Mouse (Mus musculus): Measurements from ENCODE around the gene Bik. TPM values are rescaled to one million over a fixed set of nuclear protein-coding genes. Genes with fewer than 3 reads are reported as not detected.

Gene Bik
- 1.2 and 1.5 TPM in 2 replicates for polyA plus RNA-seq (2015; fragmentation: Nextera tagmentation; extraction: Ambion mirVana)

DNA sequence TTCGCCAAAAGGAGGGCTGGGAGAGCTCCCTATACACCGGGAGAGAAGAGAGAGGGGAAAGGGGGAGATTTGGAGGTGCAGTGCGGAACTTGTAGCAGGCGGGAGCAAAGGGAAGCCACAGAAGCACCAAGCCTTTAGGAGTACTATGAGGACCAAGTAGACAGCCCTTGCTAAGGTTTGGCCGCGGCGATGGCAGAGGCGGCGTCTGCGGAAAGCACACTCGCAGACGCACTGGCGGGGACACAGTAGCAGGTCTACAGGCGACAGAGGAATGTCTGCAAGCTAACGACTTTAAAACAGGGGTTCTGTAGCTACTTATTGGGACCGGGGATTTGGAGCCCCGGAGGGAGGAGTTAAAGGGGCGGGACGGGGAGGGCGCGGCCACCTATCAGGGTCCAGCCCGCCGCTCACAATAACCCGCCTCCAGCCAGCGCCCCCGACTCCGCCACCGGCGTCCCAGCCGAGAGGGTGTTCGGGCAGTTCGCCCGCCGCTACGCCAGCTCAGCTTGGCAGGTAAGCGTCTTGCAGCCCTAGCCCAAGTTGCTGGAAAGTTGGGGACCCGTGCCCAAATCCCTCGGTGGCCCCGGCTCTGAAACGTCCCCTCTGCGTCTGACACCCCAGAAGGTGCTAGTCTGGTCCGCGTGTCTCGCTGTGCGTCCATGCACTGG lies at the start of gene Bik:
TSS of gene Bik (plus strand) at position 439 of the 668 bp plus-strand sequence.
- peak; percentile 60; the same call in 1 of the 2 replicates for ATAC-seq (ENCODE audit: low read depth)
- no peaks in the 10 kb centered on the region for H3K9me3 ChIP-seq
- peaks cover 56% of the 10 kb centered on the region for H3K27me3 ChIP-seq
- H3K4me3 ChIP-seq = peak within 1 kb of the TSS; percentile 46
- peak within 1 kb of the TSS; percentile 89 for H3K4me2 ChIP-seq
- H3K27ac ChIP-seq (replicated peaks) = no peak within 1 kb of the TSS
- no peaks in the 10 kb centered on the region for H3K36me3 ChIP-seq
- WGBS = under 1% methylated on average over 39 of the region's 45 CpGs
- peak within 1 kb of the TSS; percentile 67 for H3K9ac ChIP-seq
- peaks cover 25% of the 10 kb centered on the region for H3K4me1 ChIP-seq (replicated peaks)

DNA sequence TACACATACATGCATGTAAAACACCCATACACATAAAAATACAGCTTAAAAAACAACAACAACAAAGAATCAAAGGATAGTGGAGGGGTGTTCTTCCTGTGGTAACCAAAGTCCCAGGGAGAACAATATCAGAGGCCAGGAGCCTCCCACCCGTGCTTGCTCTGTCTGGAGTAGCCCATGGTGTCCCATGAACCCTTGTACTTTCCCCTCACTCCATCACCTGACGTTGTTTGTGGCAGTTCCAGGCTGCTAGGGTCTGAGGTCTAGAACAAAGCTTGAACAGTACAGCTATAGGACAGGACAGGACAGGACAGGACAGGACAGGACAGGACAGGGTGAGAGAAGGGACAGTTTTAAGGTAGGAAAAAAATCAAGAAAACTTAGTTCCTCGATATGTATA lies 48.6 kb upstream of the Bik start:
- ATAC-seq (ENCODE audit: low read depth) = no peak
- Histone ChIP-seq H3K27ac (replicated peaks) (no peak overlapping the region), H3K27me3 (no peaks in the 10 kb centered on the region), H3K9ac (no peak overlapping the region), H3K36me3 (0 out of 2 replicates have a peak, but pooled peaks cover 5% of the 10 kb centered on the region), H3K9me3 (no peaks in the 10 kb centered on the region), H3K4me3 (no peak overlapping the region), H3K4me1 (replicated peaks) (peaks cover 8% of the 10 kb centered on the region), H3K4me2 (no peak overlapping the region)
- 67% methylated on average over 3 of the region's 3 CpGs for WGBS

DNA sequence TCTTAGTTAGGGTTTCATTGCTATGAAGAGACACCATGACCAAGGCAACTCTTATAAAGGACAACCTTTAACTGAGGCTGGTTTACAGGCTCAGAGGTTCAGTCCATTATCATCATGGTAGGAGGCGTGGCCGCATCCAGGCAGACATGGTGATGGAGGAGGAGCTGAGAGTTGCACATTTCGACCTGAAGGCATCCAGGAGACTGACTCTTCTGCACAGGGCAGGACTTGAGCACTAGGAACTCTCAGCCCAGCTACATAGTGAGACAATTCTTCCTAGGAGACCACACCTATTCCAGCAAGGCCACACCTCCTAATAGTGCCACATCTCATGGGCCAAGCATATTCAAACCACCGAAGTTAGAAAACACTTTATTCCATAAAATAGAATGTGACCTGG lies 46.8 kb upstream of the Bik start:
- Histone ChIP-seq H3K4me1 (replicated peaks) (no peaks in the 10 kb centered on the region), H3K4me2 (no peak overlapping the region), H3K27me3 (no peaks in the 10 kb centered on the region), H3K36me3 (peaks cover 16% of the 10 kb centered on the region), H3K4me3 (no peak overlapping the region), H3K27ac (replicated peaks) (no peak overlapping the region), H3K9ac (no peak overlapping the region), H3K9me3 (no peaks in the 10 kb centered on the region)
- ATAC-seq (ENCODE audit: low read depth) = no peak
- WGBS = 86% methylated on average over 4 of the region's 4 CpGs

- Histone ChIP-seq H3K9ac (no peak overlapping the region), H3K27ac (replicated peaks) (no peak overlapping the region), H3K27me3 (no peaks in the 10 kb centered on the region), H3K4me2 (no peak overlapping the region), H3K9me3 (no peaks in the 10 kb centered on the region), H3K36me3 (peaks cover 28% of the 10 kb centered on the region), H3K4me3 (no peak overlapping the region), H3K4me1 (replicated peaks) (no peaks in the 10 kb centered on the region)
- ATAC-seq (ENCODE audit: low read depth) = no peak
- 69% methylated on average over 10 of the region's 10 CpGs for WGBS
These were observed 45.4 kb upstream of the Bik start for GRCm38 (mm10) chr15:83481236-83481780.

DNA sequence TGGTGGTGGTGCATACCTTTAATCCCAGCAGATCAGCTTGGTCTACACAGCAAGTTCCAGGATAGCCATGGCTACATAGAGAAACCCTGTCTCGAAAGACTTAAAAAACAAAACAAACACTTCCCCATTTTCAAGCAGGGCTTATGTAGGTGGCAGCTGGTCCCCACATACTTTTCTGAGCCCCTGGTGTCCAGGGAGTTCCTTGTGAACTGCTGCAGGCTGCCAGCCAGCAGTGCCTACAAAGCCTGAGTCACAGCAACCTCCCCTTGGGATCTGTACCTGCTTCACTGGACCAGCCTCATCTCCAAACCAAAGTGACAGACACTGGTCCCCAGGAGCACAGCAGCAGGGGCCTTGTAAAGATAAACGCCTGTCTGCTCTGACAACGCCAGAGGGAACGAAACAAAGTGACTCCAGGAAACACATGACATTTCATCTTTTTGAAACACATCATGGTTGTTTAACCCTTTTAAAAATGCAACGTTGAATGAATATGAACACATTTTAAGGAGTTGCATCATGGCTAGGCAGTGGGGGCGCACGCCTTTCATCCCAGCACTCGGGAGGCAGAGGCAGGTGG lies 43.9 kb upstream of the Bik start:
- Histone ChIP-seq H3K36me3 (peaks cover 43% of the 10 kb centered on the region), H3K9me3 (no peaks in the 10 kb centered on the region), H3K4me1 (replicated peaks) (no peaks in the 10 kb centered on the region), H3K4me3 (no peak overlapping the region), H3K4me2 (no peak overlapping the region), H3K27me3 (no peaks in the 10 kb centered on the region), H3K9ac (no peak overlapping the region), H3K27ac (replicated peaks) (no peak overlapping the region)
- 73% methylated on average over 8 of the region's 8 CpGs for WGBS
- ATAC-seq (ENCODE audit: low read depth) = no peak

GRCm38 (mm10) chr15:83483482-83483881 lies 43.2 kb upstream of the Bik start:
- H3K27ac ChIP-seq (replicated peaks) = no peak overlapping the region
- WGBS = 38% methylated on average over 2 of the region's 2 CpGs
- peaks cover 49% of the 10 kb centered on the region for H3K36me3 ChIP-seq
- H3K9me3 ChIP-seq = no peaks in the 10 kb centered on the region
- H3K27me3 ChIP-seq = no peaks in the 10 kb centered on the region
- no peak overlapping the region for H3K9ac ChIP-seq
- no peak overlapping the region for H3K4me2 ChIP-seq
- no peaks in the 10 kb centered on the region for H3K4me1 ChIP-seq (replicated peaks)
- no peak overlapping the region for H3K4me3 ChIP-seq
- no peak for ATAC-seq (ENCODE audit: low read depth)

DNA sequence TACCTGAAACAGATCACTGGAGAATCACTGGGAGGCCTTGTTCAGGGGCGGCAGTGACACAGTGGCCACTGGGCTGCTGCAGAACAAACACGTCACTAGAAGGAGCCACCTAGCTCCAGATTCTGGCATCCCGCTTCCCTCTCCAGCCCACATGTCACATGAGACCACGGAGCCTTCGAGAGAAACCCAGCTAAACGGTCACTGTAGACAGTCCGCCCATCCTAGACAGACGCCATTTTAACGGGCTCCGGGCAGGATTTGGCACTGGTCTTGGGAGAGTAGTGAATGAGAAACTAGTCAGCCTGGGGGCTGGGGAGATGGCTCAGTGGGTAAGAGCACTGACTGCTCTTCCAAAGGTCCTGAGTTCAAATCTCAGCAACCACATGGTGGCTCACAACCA lies 42.4 kb upstream of the Bik start:
- Histone ChIP-seq H3K4me3 (no peak overlapping the region), H3K27ac (replicated peaks) (no peak overlapping the region), H3K9ac (no peak overlapping the region), H3K9me3 (no peaks in the 10 kb centered on the region), H3K4me2 (no peak overlapping the region), H3K36me3 (peaks cover 57% of the 10 kb centered on the region), H3K27me3 (no peaks in the 10 kb centered on the region), H3K4me1 (replicated peaks) (no peaks in the 10 kb centered on the region)
- WGBS = 93% methylated on average over 10 of the region's 10 CpGs
- ATAC-seq (ENCODE audit: low read depth) = no peak

- Histone ChIP-seq H3K27me3 (no peaks in the 10 kb centered on the region), H3K4me1 (replicated peaks) (no peaks in the 10 kb centered on the region), H3K4me2 (no peak overlapping the region), H3K27ac (replicated peaks) (no peak overlapping the region), H3K4me3 (no peak overlapping the region), H3K9ac (no peak overlapping the region), H3K36me3 (peaks cover 89% of the 10 kb centered on the region), H3K9me3 (no peaks in the 10 kb centered on the region)
- ATAC-seq (ENCODE audit: low read depth) = no peak
- 71% methylated on average over 9 of the region's 9 CpGs for WGBS
These were observed 39.1 kb upstream of the Bik start for GRCm38 (mm10) chr15:83487477-83488115.

DNA sequence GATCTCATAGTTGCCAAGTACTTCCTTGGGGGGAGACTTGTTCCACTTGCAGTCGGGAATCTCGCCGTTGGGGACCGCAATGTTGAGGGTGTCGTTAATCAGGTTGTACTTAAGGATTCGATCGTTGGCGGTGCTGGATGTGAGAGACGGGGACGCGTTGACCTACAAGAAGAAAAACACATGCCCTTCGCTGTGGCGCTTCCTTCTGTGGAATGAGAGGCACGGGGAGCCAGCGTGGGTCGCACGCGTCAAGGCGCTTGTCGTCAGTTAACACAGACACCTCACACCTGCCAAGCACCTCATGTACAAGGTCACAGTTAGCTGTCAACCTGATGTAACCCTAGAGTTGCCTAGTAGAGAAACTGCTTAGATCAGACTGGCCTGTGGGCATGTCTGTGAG lies 37.2 kb upstream of the Bik start:
- 92% methylated on average over 20 of the region's 20 CpGs for WGBS
- no peak for ATAC-seq (ENCODE audit: low read depth)
- Histone ChIP-seq H3K4me1 (replicated peaks) (no peaks in the 10 kb centered on the region), H3K4me3 (no peak overlapping the region), H3K27me3 (no peaks in the 10 kb centered on the region), H3K4me2 (no peak overlapping the region), H3K9me3 (no peaks in the 10 kb centered on the region), H3K9ac (no peak overlapping the region), H3K27ac (replicated peaks) (no peak overlapping the region), H3K36me3 (peaks cover 93% of the 10 kb centered on the region)

DNA sequence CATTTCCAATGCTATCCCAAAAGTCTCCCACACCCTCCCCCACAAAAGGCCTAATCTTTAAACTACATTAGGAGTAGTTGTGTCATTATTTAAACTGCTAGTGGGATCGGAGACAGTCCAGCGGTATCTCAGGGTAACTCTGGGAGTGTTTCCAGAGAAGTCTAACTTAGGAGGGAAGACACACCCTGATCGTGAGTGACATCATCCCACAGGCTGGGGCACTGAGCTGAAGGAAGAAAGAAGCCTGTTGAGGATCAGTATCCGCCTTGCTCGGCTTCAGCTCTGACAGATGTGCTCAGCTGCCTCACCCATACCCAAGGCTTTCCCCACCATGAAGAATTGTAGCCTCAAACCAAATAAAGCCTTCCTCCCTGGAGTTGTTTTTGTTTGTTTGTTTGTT lies 34.8 kb upstream of the Bik start:
- no peak for ATAC-seq (ENCODE audit: low read depth)
- Histone ChIP-seq H3K27me3 (no peaks in the 10 kb centered on the region), H3K4me1 (replicated peaks) (no peaks in the 10 kb centered on the region), H3K4me2 (no peak overlapping the region), H3K9me3 (no peaks in the 10 kb centered on the region), H3K4me3 (no peak overlapping the region), H3K36me3 (peaks cover 99% of the 10 kb centered on the region), H3K9ac (no peak overlapping the region), H3K27ac (replicated peaks) (no peak overlapping the region)
- WGBS = 89% methylated on average over 5 of the region's 5 CpGs

DNA sequence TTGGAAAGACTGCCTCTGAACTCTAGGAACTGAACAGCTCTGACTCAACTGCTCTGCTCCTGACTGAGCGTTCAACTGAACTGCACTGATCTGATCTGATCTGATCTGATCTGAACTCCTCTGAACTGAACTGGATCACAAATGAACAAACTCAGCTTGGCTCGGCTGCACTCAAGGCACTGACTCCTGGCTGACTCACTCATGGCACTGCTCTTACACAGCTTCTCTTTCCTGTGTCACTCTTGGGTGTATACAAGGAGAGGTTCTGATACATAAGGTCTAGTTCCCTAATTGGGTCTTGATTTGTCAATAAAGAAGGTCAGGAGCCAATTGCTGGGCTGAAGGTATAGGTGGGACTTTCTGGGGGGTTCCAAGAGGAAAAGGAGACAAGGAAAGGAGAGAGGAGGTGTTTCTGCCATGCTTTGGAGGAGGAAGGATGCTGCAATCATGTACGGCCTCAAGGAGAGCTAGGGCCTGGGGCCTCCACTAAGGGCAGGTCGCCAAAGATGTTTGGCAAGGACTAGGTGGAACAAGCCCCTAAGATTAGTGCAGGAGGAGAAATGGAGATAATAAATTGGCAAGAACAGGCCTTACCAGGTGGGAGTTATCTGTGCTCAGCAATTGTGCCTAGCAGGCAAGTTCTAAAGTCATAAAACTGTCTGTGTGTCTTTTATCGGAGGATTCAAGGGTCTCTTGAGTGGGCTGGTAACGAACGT lies 32.6 kb upstream of the Bik start:
- H3K27me3 ChIP-seq = no peaks in the 10 kb centered on the region
- WGBS = 65% methylated on average over 7 of the region's 7 CpGs
- H3K4me2 ChIP-seq = no peak overlapping the region
- no peak overlapping the region for H3K4me3 ChIP-seq
- no peak overlapping the region for H3K9ac ChIP-seq
- H3K36me3 ChIP-seq = peaks cover 100% of the 10 kb centered on the region
- H3K27ac ChIP-seq (replicated peaks) = no peak overlapping the region
- no peaks in the 10 kb centered on the region for H3K4me1 ChIP-seq (replicated peaks)
- H3K9me3 ChIP-seq = no peaks in the 10 kb centered on the region
- ATAC-seq (ENCODE audit: low read depth) = no peak

- no peaks in the 10 kb centered on the region for H3K27me3 ChIP-seq
- H3K9me3 ChIP-seq = no peaks in the 10 kb centered on the region
These were observed 32.1 kb upstream of the Bik start for GRCm38 (mm10) chr15:83494572-83494920.

More at GRCm38 (mm10) chr15:83494572-83494920, 32.1 kb upstream of the Bik start:
- Histone ChIP-seq H3K4me1 (replicated peaks) (no peaks in the 10 kb centered on the region), H3K4me3 (no peak overlapping the region), H3K36me3 (peaks cover 100% of the 10 kb centered on the region), H3K4me2 (no peak overlapping the region), H3K9ac (no peak overlapping the region), H3K27ac (replicated peaks) (no peak overlapping the region)
- 68% methylated on average over 6 of the region's 6 CpGs for WGBS
- no peak for ATAC-seq (ENCODE audit: low read depth)

Measured in neural tube, embryonic 13.5 days (tissue).